Mouse (Mus musculus): ENCODE results near the gene Zfp710.
"Not testable (repeated sequence)": the region's sequence is repeated elsewhere in the genome, so short reads cannot be mapped to it uniquely, and the experiment has no call there.

The Zfp710 gene

GRCm38 (mm10) chr7:80026990-80027635 is 2.5 kb downstream of the Zfp710 start:
- peak; percentile 88 for DNase-seq

GRCm38 (mm10) chr7:80027636-80028417 is 3.2 kb downstream of the Zfp710 start:
- peak; percentile 62 for DNase-seq

- peak; percentile 47 for DNase-seq
Measured at GRCm38 (mm10) chr7:80028418-80028720, 3.8 kb downstream of the Zfp710 start.

GRCm38 (mm10) chr7:80030009-80030408 is 5.4 kb downstream of the Zfp710 start:
- DNase-seq, result no peak

GRCm38 (mm10) chr7:80030486-80030885 is 5.9 kb downstream of the Zfp710 start:
- DNase-seq, result no peak

GRCm38 (mm10) chr7:80030987-80031386 is 6.4 kb downstream of the Zfp710 start:
- no peak for DNase-seq

GRCm38 (mm10) chr7:80031478-80031877 is 6.9 kb downstream of the Zfp710 start:
- DNase-seq, result no peak

GRCm38 (mm10) chr7:80032216-80033052 is 7.8 kb downstream of the Zfp710 start:
- DNase-seq, result no peak

- no peak for DNase-seq
Measured at GRCm38 (mm10) chr7:80033064-80033717, 8.6 kb downstream of the Zfp710 start.

- no peak for DNase-seq
Measured at GRCm38 (mm10) chr7:80033771-80034170, 9.2 kb downstream of the Zfp710 start.

- DNase-seq, result peak; percentile 17
Measured at GRCm38 (mm10) chr7:80035086-80035485, 10.5 kb downstream of the Zfp710 start.

- peak; percentile 73 for DNase-seq
Measured at GRCm38 (mm10) chr7:80035748-80036147, 11.1 kb downstream of the Zfp710 start.

- no peak for DNase-seq
Measured at GRCm38 (mm10) chr7:80039699-80040098, 15.1 kb downstream of the Zfp710 start.

GRCm38 (mm10) chr7:80044170-80044569 is 19.6 kb downstream of the Zfp710 start:
- peak; percentile 52 for DNase-seq

- DNase-seq, result no peak
Measured at GRCm38 (mm10) chr7:80047041-80047440, 22.4 kb downstream of the Zfp710 start.

GRCm38 (mm10) chr7:80049746-80050145 is 25.1 kb downstream of the Zfp710 start:
- no peak for DNase-seq

GRCm38 (mm10) chr7:80050382-80050781 is 25.8 kb downstream of the Zfp710 start:
- DNase-seq, result not testable (repeated sequence)

GRCm38 (mm10) chr7:80051835-80052234 is 27.2 kb downstream of the Zfp710 start:
- DNase-seq, result peak; percentile 64

GRCm38 (mm10) chr7:80052261-80052660 is 27.6 kb downstream of the Zfp710 start:
- peak; percentile 89 for DNase-seq

- no peak for DNase-seq
Measured at GRCm38 (mm10) chr7:80053147-80053546, 28.5 kb downstream of the Zfp710 start.

- DNase-seq, result no peak
Measured at GRCm38 (mm10) chr7:80055781-80056180, 31.2 kb downstream of the Zfp710 start.

- peak; percentile 78 for DNase-seq
Measured at GRCm38 (mm10) chr7:80057002-80057691, 32.5 kb downstream of the Zfp710 start.
